Mouse (Mus musculus) olfactory bulb, adult 2 months (tissue): ENCODE results near the gene Mpi. TPM values are rescaled to one million over a fixed set of nuclear protein-coding genes. Genes with fewer than 3 reads are reported as not detected.

Source experiments
- H3K27ac ChIP-seq: fragments of 200-500 bp; 2 replicates; pipeline ENCODE4 v1.5.1; 2012; ENCODE audit warnings: low read depth, low read length; ENCODE audit not compliant: insufficient read depth
- H3K4me1 ChIP-seq: fragments of 200-500 bp; 2 replicates; pipeline ENCODE4 v1.6.1; 2012; ENCODE audit warnings: low read length; ENCODE audit not compliant: control insufficient read depth, insufficient read depth
- H3K4me3 ChIP-seq: fragments of 200-500 bp; 2 replicates; pipeline ENCODE4 v1.5.1; 2012; ENCODE audit warnings: mild to moderate bottlenecking, low read depth, low read length, moderate library complexity; ENCODE audit not compliant: insufficient read depth
- CTCF ChIP-seq: fragments of 200-500 bp; IDR thresholded peaks from 2 replicates; pipeline ENCODE4 v1.5.1; 2012; ENCODE audit warnings: low read depth, mild to moderate bottlenecking, low read length, moderate library complexity; ENCODE audit not compliant: insufficient read depth
- POLR2A ChIP-seq: fragments of 200-500 bp; IDR thresholded peaks from 2 replicates; pipeline ENCODE4 v1.6.1; 2012; ENCODE audit warnings: mild to moderate bottlenecking, low read depth, low read length, moderate library complexity; ENCODE audit not compliant: insufficient read depth
- WGBS: fragments of 180-500 bp; shearing (Covaris S2); methylation state at CpG from one replicate; pipeline ENCODE4 v1.1.7; 2018; 5-methylcytosine and 5-hydroxymethylcytosine counted together
- polyA plus RNA-seq: library from polyadenylated mRNA; stranded (reverse); fragments of >200 nt; gene quantifications from 2 replicates; pipeline ENCODE4 v1.2.4, GENCODE M21; 2012; ENCODE audit warnings: low replicate concordance; ENCODE audit not compliant: missing spikeins, insufficient read depth, insufficient read length

The Mpi gene
- polyA plus RNA-seq, 1 experiment: not detected

GRCm38 (mm10) chr9:57565741-57566221, 13.2 kb upstream of the Mpi start:
- 31% methylated on average over 10 of the region's 10 CpGs for WGBS

DNA sequence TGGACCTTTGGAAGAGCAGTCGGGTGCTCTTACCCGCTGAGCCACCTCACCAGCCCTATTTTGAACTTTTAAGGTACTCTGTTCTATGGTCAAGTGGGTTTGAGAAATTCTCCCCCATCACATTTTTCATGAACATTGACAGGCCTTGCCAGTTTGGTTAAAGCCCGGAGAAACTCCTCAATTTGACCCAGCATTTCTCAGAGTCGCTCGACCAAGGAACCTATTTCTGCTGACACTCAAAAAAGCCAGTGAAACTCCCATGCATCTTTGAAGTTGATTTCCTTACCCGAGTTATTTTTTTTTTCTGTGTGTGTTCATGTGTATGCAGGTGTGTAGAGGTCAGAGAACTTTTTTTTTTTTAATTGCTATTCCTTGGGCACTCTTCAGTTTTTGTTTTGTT, 12.0 kb upstream of the Mpi start:
- Histone ChIP-seq H3K4me1 (peaks cover 22% of the 10 kb centered on the region), H3K4me3 (no peak overlapping the region), H3K27ac (no peak overlapping the region)
- TF ChIP-seq POLR2A (no peak), CTCF (no peak)
- WGBS: 87% methylated on average over 6 of the region's 6 CpGs

More at GRCm38 (mm10) chr9:57565741-57566221, 13.2 kb upstream of the Mpi start:
- TF ChIP-seq CTCF (no peak), POLR2A (no peak)
- Histone ChIP-seq H3K4me3 (no peak overlapping the region), H3K27ac (peak overlapping the region; percentile 61; the same call in 1 of the 2 replicates), H3K4me1 (peaks cover 22% of the 10 kb centered on the region)

DNA sequence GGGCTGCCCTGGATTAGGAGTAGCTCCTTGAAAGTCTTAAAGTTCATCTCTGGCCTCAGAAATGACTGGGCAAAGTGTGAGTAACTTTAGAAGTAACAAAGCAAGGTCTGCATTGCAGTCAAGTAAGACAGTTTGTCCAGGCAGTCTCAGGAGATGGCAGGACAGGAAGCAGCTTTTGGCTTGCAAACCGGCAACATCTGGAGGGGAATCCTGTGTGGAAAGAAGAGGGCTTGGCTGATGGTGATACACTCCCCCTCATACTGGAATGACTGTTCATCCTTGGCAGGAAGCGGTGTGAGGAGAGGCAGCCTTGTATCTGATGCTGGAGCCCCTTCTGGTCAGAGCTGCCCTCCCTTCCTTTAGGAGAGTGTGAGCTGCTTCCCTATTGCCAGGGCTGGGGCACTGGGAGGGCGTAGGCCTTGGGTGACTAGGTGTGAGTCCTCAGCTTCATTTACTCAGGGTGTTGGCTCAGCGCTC, 10.4 kb upstream of the Mpi start:
- H3K27ac ChIP-seq: no peak overlapping the region
- WGBS: 65% methylated on average over 4 of the region's 4 CpGs
- H3K4me3 ChIP-seq: no peak overlapping the region
- peaks cover 22% of the 10 kb centered on the region for H3K4me1 ChIP-seq
- no peak for TF ChIP-seq POLR2A
- TF ChIP-seq CTCF: no peak

DNA sequence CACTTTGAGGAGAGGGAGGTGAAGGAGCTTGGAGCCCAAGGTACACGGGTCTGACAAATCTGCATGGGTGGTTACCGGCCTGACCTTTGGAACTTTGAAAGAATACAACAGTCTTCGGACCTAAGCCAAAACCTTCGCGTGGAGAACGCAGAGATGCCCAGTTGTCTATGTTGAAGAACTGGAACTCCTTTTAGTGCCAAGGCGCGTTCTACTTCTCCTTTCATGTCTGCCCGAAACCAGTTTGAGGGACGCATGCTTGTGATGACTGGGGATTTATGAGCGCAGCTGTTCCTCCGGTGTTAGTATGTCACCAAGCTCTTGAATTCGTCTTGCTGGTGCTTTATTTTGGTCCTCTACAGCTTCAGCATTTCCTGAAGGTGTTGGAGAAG, 9.1 kb upstream of the Mpi start:
- 78% methylated on average over 13 of the region's 13 CpGs for WGBS
- TF ChIP-seq POLR2A (no peak), CTCF (no peak)
- H3K4me1 ChIP-seq: peaks cover 18% of the 10 kb centered on the region
- H3K27ac ChIP-seq: no peak overlapping the region
- peak overlapping the region; percentile 65 for H3K4me3 ChIP-seq

GRCm38 (mm10) chr9:57560861-57561710, 8.5 kb upstream of the Mpi start, which contains the start of gene Scamp2:
Scamp2 (plus strand) TSS chr9:57560943.
- TF ChIP-seq CTCF (no peak), POLR2A (peak; percentile 57; the same call in 1 of the 2 replicates)
- Histone ChIP-seq H3K4me1 (peaks cover 16% of the 10 kb centered on the region), H3K4me3 (peak within 1 kb of the TSS; percentile 65), H3K27ac (peak within 1 kb of the TSS; percentile 72)
- whole genome bisulfite sequencing: 1% methylated on average over 37 of the region's 37 CpGs

GRCm38 (mm10) chr9:57560263-57560662, 7.7 kb upstream of the Mpi start:
- no peak for TF ChIP-seq POLR2A
- no peak for TF ChIP-seq CTCF
- Histone ChIP-seq H3K27ac (peak overlapping the region; percentile 71), H3K4me3 (peak overlapping the region; percentile 65), H3K4me1 (peaks cover 11% of the 10 kb centered on the region)
- 7% methylated on average over 7 of the region's 7 CpGs for WGBS

GRCm38 (mm10) chr9:57559568-57559967, 7.0 kb upstream of the Mpi start:
- WGBS: 82% methylated on average over 2 of the region's 2 CpGs
- Histone ChIP-seq H3K4me1 (peaks cover 11% of the 10 kb centered on the region), H3K4me3 (no peak overlapping the region), H3K27ac (no peak overlapping the region)
- TF ChIP-seq CTCF (no peak), POLR2A (no peak)

GRCm38 (mm10) chr9:57558625-57559024, 6.1 kb upstream of the Mpi start:
- 88% methylated on average over 4 of the region's 4 CpGs for WGBS
- Histone ChIP-seq H3K4me3 (no peak overlapping the region), H3K27ac (no peak overlapping the region), H3K4me1 (peaks cover 11% of the 10 kb centered on the region)
- TF ChIP-seq POLR2A (no peak), CTCF (no peak)

- 56% methylated on average over 3 of the region's 3 CpGs for WGBS
- H3K4me1 ChIP-seq: peaks cover 7% of the 10 kb centered on the region
- H3K4me3 ChIP-seq: no peak overlapping the region
- TF ChIP-seq CTCF (no peak), POLR2A (no peak)
- H3K27ac ChIP-seq: no peak overlapping the region
These were observed 4.7 kb upstream of the Mpi start for GRCm38 (mm10) chr9:57557215-57557614.
